Mouse (Mus musculus) gastrocnemius, postnatal 36 days (tissue): ENCODE data around the gene Olfr559. TPM values are rescaled to one million over a fixed set of nuclear protein-coding genes. Genes with fewer than 3 reads are reported as not detected.

Experiments used
- DNase-seq, 2 experiments: peaks; one replicate each; pipeline ENCODE4 v3.0.0; 2022
- intact Hi-C: fragments of 180-260 bp; cut with DNase I; formaldehyde crosslinking; loops from one replicate; pipeline ENCODE4 v1.15.1; 2025
- long read RNA-seq, 2 experiments: library from polyadenylated mRNA; stranded (forward); transcript quantifications; one replicate each; pipeline ENCODE4 v2.0.0; 2021
- total RNA-seq, 2 experiments: library from RNA; stranded (reverse); gene quantifications; 2 replicates each; pipeline ENCODE4 v1.2.3; 2021

Gene Olfr559
- not detected for total RNA-seq
- long read RNA-seq, experiment 1: 0 reads
- long read RNA-seq, experiment 2: 0 reads

GRCm38 (mm10) chr7:102727391-102727790 is at the start of gene Olfr559:
Gene Olfr559, minus strand, starts transcription at chr7:102727491.
- intact Hi-C loops: no loop called here
- no peak for DNase-seq

- intact Hi-C loops: no loop called here
- no peak for DNase-seq
Observed at GRCm38 (mm10) chr7:102770921-102771320, 43.6 kb upstream of the Olfr559 start, which contains the start of gene Olfr561. Gene Olfr561, plus strand, starts transcription at chr7:102771221.

DNA sequence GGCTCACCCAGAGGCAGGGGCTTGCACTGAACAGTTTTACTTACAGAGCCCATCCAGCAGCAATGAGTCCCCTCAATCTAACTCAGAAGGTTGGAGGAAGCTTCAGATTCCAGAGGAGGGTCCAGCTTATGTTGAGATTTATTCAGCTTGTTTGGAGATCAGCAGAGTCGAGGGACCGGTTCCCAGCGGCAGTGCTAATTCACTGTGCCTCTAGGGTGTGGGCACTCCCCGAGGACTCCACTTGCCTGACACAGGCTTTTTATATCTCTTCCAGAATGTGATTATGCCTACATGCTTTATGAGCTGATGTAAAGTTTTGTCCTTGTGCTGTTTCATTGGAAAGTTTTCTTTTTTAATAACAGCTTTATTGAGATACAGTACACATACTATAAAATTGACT is 32.0 kb upstream of the Olfr559 start, which contains the start of the genes Olfr560 and Olfr78:
TSS of gene Olfr560 (minus strand) at position 101 of the 400 bp plus-strand sequence.
TSS of gene Olfr78 (minus strand) at position 206 of the 400 bp plus-strand sequence.
- no peak for DNase-seq
- intact Hi-C loops: no loop called here

GRCm38 (mm10) chr7:102752086-102752485 is 24.8 kb upstream of the Olfr559 start:
- no peak for DNase-seq
- intact Hi-C loops: no loop called here

GRCm38 (mm10) chr7:102737705-102738104 is 10.4 kb upstream of the Olfr559 start:
- intact Hi-C loops: no loop called here
- no peak for DNase-seq

- DNase-seq: no peak
- intact Hi-C loops: no loop called here
Observed at GRCm38 (mm10) chr7:102733793-102734192, 6.5 kb upstream of the Olfr559 start.

DNA sequence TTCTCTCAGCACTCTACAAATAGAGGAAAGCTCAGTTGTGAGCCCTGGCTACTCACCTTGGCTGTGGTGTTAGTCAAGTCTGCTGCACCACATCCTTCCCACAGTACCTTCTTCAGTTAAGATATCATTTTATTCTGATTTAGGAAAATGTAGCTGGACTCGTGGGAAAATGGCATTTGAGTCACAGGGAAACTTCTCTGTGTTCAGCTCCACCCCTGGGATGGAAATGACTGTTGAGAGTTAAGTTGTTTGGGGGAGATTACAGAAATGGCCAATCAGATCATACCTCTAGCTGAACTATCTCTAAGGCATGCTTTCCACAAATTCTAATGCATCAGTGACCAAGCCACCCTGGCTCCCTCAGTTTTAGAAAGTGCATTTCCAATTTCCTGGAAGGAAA is 8.3 kb downstream of the Olfr559 start, which contains the start of gene Olfr33:
TSS of gene Olfr33 (minus strand) at position 101 of the 400 bp plus-strand sequence.
- no peak for DNase-seq
- intact Hi-C loops: no loop called here

GRCm38 (mm10) chr7:102701915-102702314 is 25.4 kb downstream of the Olfr559 start, which contains the start of gene Olfr558:
Gene Olfr558, plus strand, starts transcription at chr7:102702215.
- no peak for DNase-seq
- intact Hi-C loops: no loop called here

GRCm38 (mm10) chr7:102698461-102698860 is 28.8 kb downstream of the Olfr559 start:
- DNase-seq: no peak
- intact Hi-C loops: no loop called here

DNA sequence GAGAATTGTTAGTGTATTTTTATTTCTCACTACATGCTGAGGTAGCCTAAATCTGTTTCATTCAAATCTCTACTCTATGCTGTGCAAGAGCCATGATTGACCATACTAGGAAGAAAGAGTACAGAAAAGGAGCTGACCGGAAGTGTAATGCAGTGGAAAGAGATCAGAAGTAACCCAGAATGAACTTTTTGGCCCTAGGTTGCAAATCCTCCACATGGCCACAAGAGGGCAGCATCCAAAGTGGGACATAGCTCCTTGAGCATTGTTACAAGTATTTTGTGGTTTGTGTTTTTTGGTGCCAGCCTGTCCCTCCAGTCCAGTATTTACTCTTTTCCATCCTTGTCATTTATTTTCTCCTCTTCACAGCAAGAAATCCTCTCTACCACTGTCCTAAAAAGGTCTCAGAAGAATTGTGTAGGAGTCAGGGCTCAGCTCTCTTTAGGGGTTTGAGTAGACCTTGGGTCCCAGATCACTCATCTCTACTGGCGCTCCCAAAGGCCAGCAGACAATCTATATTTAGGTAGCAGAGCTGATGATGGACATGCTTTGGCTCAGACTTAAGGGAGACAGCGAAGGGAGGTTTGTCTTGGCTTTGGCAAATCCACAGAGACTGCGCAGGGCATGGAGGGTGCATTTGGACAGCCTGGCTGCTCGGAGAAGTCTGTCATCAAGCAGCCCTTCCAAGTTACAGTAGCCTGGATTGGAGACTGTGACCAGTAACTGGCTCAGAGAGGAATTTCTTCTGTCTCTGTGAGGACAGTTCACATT is 31.7 kb downstream of the Olfr559 start, which contains the start of gene Olfr557:
TSS of gene Olfr557 (plus strand) at position 553 of the 768 bp plus-strand sequence.
- intact Hi-C loops: no loop called here
- no peak for DNase-seq

DNA sequence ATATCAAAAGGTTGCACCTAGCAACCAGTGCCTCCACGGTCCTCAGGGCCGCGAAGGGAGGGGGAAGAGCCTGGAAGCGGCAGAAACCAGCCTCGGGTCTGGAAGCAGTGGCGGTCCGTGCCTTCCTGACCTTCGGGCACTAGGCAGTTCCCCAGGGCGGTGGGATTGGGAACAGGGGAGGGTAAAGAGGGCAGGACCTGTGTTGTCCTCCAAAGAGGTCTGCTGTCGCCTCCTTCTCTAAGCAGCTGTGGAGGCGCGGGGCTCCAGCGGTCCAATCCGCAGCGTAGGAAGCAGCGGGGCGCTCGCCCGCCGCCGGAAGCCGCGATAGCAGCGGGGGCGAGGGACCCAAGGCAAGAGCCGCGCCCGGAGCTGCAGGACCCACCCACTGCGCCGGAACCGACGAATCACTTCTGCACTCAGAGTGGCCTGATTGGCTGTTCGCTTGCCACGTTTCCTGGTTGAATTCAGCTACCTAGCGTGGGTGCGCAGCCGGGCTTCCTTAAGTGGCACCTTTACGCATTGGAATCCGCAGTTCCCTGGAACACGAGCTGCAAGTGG is 40.3 kb downstream of the Olfr559 start, which contains the start of gene Trim68:
TSS of gene Trim68 (minus strand) at position 384 of the 558 bp plus-strand sequence.
- intact Hi-C loops: no loop called here
- peak; percentile 78 to 84 for DNase-seq

DNA sequence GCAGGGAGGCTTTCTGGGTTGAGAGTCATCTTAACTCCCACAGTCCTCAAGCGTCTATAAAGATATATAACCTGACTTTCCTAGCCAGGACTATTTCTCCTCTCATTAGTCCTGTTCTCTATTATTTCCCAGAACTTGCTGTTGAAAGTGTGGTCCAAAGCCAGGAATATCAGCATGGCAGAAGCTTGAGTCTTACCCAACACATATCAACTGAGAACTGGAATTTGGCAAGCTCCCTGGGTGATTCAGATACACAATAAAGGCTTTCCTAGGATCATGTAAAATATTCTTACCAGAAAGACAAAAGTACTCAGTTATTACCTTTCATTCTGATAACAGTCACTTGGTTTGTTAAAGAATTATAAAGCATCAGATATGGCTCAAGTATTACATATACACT is 45.4 kb downstream of the Olfr559 start:
- no peak for DNase-seq
- intact Hi-C loops: no loop called here

GRCm38 (mm10) chr7:102676225-102676624 is 51.1 kb downstream of the Olfr559 start:
- DNase-seq: no peak
- intact Hi-C loops: no loop called here

Other genes starting within 250 kb of the Olfr559 start
- not detected for gene Olfr543, start 245.8 kb downstream of the Olfr559 start, total RNA-seq
- gene Olfr544, start 239.2 kb downstream of the Olfr559 start, total RNA-seq: not detected
- gene Olfr545, start 227.9 kb downstream of the Olfr559 start, total RNA-seq: not detected
- not detected for gene Olfr547, start 192.7 kb downstream of the Olfr559 start, total RNA-seq
- not detected for gene Olfr548-ps1, start 186.6 kb downstream of the Olfr559 start, total RNA-seq
- not detected for gene Olfr549, start 177.6 kb downstream of the Olfr559 start, total RNA-seq
- gene Trim21, start 162.0 kb downstream of the Olfr559 start, total RNA-seq: 1 to 10 TPM; 1.7 to 2.8 TPM
- under 1 TPM in 1 of 2 experiments, not detected in 1; 0.08 TPM for gene Olfr550, start 156.0 kb downstream of the Olfr559 start, total RNA-seq
- gene Olfr551, start 135.6 kb downstream of the Olfr559 start, total RNA-seq: not detected
- under 1 TPM in 1 of 2 experiments, not detected in 1; 0.10 TPM for gene Olfr552, start 129.7 kb downstream of the Olfr559 start, total RNA-seq
- not detected for gene Olfr553, start 109.3 kb downstream of the Olfr559 start, total RNA-seq
- gene Olfr554, start 89.1 kb downstream of the Olfr559 start, total RNA-seq: not detected
- not detected for gene Olfr555, start 68.7 kb downstream of the Olfr559 start, total RNA-seq
- not detected for gene Olfr556, start 62.6 kb downstream of the Olfr559 start, total RNA-seq
- 1 to 10 TPM; 3.6 to 4.2 TPM for gene Trim68, start 40.2 kb downstream of the Olfr559 start, total RNA-seq
- not detected for gene Olfr557, start 31.6 kb downstream of the Olfr559 start, total RNA-seq
- gene Olfr558, start 25.3 kb downstream of the Olfr559 start, total RNA-seq: 1 to 10 TPM; 1.5 to 1.7 TPM
- not detected for gene Olfr33, start 8.4 kb downstream of the Olfr559 start, total RNA-seq
- gene Olfr560, start 31.9 kb upstream of the Olfr559 start, total RNA-seq: under 1 TPM in 1 of 2 experiments, not detected in 1; 0.17 TPM
- gene Olfr78, start 32.0 kb upstream of the Olfr559 start, total RNA-seq: under 1 TPM; 0.47 to 0.54 TPM
- not detected for gene Olfr561, start 43.7 kb upstream of the Olfr559 start, total RNA-seq
- not detected for gene Olfr564, start 76.0 kb upstream of the Olfr559 start, total RNA-seq
- gene Olfr566, start 131.3 kb upstream of the Olfr559 start, total RNA-seq: not detected
- gene Olfr568, start 149.6 kb upstream of the Olfr559 start, total RNA-seq: not detected
- gene Olfr569, start 163.4 kb upstream of the Olfr559 start, total RNA-seq: not detected
- not detected for gene Olfr570, start 167.1 kb upstream of the Olfr559 start, total RNA-seq
- gene Olfr571, start 190.0 kb upstream of the Olfr559 start, total RNA-seq: not detected
- not detected for gene Olfr572, start 196.9 kb upstream of the Olfr559 start, total RNA-seq
- not detected for gene Olfr573-ps1, start 215.1 kb upstream of the Olfr559 start, total RNA-seq
- gene Olfr574, start 221.0 kb upstream of the Olfr559 start, total RNA-seq: not detected
- not detected for gene Olfr575, start 231.3 kb upstream of the Olfr559 start, total RNA-seq
- gene Olfr576, start 235.2 kb upstream of the Olfr559 start, total RNA-seq: not detected
- not detected for gene Olfr577, start 248.5 kb upstream of the Olfr559 start, total RNA-seq